Mouse (Mus musculus) spleen, postnatal 36 days (tissue): Measurements from ENCODE around the gene Tbcd.

Experiments used
- DNase-seq, 2 experiments: peaks; one replicate each; pipeline ENCODE4 v3.0.0; 2022; ENCODE audit warnings: low spot score in 2 of 2, mixed read lengths in 1 of 2

Tbcd gene

DNA sequence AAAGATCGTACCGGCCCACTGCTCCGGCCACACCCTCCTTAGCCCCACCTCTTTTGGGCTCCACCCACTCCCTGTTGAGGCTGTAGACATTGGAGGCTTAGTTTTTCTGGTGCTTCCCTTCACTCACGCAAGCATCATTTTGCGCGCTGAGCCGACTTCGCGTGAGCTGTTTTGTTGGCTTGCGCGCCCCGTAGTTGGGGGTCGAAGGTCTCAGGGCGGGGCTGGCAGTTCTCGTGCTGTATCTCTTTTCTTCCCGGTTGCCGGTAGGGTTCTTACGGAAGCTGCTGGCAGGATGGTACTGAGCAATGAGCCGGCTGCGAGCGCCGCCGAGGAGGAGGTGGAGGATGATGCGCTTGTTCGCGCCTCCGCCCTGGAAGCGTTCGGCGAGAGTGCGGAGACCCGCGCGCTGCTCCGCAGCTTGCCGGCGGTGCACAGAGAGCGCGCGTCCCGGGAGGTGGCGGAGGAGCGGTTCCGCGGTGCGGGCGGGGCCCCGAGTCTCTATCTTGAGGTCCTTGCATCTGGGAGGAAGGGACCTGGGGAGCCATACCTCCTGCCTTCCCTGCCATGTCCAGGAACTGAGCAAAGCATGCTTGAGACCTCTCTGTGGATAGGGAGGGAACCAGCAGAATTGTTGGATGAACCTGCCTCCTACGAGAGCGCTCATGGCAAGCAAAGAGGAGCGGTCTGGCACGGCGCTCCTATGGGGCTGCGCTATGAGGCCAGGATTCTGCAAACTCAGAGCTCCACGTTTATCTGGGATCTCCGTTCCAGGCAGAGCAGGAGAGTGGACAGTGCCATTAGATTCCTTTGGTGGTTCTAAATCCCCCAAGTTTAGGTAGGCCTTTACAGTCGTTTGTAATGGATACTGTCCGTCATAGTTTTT is at the start of gene Tbcd:
Gene Tbcd (plus strand): TSS at position 197 of the 883 bp plus-strand sequence.
- peak; percentile 89 to 91 for DNase-seq

DNA sequence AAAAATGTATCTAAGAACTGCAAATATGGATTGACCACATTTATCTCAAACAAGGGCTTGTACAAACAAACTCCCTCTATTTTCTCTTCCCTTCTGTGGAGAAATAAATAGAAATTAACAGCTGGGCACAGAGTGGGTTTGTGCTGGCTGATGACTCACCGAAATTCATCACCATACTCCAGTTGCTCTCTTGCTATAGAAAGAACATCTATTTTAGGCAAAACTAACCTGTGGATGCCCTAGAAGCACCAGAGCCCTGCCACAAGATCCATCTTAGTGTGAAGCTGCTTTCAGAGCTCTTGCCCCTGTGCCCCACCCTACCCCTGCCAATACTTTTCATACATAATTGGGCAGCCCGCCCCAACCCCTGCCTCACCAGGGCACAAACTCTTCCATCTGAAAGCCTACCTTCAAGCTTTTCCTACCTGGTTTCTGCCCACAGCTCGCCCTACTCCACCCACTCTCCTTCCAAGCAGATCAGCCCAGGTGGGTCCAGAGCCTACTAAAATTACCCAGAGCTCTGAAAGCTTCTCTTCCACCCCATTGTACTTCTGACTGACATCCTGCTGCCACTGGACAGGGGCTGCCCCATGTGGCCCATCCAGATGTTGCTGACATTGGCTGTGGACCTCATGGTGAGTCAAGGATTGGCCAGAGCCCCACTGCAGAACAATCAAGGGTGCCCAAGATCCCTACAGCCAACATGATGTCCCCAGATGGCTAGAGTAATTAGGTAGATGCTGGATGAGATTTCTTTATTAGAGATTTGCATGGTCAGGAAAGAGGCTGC is 44.2 kb upstream of the Tbcd start:
- DNase-seq, result no peak

DNA sequence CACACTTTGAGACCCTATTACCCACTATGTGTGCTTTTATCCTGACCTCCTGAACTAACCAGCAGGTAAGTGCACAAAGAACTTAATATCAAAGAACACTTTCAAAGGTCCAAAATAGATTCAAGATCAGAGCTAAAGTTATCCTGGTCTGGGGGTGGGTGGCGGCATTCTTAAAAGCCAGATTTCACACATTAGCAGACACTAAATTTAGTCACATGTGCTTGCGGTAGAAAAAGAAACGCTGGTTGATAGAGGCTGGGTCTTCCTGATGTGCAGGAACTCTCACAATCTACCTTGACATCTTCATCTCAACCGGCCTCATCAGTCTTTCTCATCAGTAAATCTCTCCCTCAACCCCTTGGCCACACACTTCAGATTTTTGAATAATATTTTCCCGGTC is 37.0 kb upstream of the Tbcd start:
- no peak for DNase-seq

DNA sequence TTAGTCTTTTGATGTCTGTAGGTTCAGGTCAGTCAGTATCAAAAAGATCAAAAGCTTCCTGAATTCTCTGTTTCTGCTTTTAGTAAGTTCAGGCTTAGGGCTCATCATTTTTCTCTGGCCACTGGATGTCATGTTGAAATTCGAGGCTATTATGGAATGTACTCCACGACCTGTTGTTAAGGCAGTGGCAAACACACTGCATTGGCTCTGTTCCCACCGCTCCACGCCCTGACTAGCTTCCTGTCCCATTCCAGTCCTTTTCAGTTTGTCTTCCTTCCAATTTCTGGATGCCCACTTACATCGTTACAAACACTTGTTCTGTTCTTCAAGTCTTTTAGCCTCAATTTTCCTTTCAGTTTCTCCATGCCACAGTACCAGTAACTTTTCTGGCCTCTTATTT is 36.4 kb upstream of the Tbcd start:
- DNase-seq, result no peak

DNA sequence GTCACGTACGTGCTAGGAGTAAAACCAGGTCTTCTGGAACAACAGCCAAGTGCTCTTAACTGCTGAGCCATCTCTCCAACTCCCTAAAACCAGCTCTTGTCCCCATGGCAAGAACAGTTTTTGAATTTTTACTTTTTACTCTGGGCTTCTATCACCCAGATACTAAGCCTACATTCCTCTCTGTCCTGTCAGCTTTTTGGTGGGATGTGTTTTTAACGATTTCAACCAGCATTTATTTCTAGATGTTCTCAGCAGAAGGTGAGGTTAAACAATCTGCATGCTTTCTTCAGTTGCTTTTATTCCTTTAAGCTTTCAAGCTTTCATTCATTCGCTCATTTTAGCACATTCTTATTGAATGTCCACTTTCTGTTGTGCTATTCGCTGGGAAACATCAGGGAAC is 33.8 kb upstream of the Tbcd start:
- DNase-seq, result no peak

DNA sequence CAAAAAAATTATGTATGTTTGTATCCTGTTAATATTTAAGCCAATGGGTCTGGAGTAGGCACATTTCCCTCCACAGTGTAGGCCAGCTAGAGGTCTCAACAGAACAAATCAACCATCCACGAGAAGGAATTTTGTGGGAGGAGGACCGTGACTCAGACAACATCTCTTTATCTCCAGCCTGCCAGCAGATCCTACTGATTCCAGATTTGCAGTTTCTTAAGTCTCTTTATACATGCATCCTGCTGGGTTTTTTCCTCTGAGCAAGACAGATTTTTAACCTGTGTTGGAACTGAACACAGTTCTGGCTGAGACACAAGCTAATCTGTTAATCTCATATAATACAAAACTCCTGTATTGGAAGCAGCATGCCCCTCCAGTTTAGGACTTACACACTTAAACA is 32.8 kb upstream of the Tbcd start:
- DNase-seq, result no peak

DNA sequence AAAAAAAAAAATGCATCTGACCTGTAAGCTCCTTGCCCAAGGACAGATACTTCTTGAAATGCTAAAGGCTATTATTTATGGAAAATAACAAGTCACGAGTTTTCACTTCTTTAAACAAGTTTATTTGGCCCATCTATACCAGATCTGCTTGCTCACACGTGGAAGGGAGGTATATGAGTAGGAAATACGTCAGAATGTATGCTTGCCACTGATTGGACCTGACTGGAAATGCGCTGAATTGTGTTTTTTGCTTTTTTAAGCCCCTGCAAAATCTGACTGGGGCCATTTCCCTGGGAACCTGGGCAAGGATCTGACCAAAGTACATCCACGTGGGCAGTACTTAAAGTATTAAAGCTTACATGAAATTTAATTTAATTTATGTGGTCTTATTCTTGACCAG is 31.4 kb upstream of the Tbcd start:
- DNase-seq, result no peak

DNA sequence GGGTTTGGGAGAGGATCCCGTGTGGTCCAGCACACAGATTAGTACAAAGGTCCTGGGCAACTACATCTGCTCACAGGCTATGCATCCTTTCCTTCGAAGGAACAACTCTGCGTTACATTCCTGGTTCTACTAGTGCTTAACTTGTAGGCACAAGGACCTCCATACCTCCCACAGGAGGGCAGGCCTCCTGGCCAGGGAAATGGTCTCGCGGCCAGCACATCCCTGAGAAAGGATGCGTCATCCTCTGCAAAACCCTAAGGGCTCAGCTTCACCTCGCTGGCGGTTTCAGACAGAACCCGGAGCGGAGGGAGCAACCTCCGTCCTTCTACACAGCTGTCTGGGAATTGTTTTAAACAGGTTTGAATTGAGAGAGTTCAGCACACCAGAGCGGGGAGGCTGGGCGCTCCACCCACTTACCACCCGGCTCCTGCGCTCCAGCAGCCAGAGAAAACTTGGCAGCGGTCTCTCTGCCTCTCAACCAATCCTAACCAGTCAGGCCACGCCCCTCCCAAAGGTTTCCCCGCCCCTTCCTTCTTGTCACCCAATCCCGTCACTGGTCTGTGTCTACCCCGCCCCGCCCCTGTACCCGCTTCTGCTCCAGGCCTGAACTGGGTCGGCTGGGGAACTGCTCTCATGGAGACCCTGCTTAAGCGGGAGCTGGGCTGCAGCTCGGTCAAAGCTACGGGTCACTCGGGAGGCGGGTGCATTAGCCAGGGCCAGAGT is 30.8 kb upstream of the Tbcd start, which contains the start of gene Fn3krp:
Gene Fn3krp (plus strand): TSS at position 572 of the 723 bp plus-strand sequence.
- peak; percentile 97 to 99 for DNase-seq

DNA sequence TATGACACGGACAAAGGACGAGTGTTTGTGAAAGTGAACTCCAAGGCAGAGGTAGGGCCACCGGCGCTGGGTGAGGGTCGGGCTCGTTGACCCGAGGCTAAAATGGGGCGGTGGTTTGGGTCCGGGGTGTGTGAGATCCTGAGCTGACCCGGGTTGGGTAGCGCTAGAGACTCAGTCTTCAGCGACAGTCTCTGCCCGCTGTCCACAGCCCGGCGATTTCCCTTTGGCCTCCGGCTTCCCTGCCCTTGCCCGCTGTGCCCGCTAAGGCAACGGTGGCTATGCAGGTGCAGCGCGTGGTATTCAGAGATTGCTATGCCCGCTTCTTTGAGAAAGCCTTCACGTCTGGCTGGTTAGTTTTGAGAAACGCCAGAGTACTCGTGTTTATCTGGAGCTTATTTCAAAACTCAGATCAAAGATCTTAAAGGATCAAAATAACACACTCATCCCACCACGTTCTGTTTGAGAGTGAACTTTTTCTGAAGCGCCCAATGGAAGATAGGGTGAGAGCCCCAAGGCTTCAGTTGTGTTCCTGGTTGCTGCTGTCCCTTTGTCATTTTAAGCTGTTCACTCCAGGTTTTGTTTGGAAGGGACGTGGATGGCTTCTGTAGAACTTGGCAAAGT is 30.1 kb upstream of the Tbcd start:
- peak in 1 of 2 experiments; percentile 4 for DNase-seq

DNA sequence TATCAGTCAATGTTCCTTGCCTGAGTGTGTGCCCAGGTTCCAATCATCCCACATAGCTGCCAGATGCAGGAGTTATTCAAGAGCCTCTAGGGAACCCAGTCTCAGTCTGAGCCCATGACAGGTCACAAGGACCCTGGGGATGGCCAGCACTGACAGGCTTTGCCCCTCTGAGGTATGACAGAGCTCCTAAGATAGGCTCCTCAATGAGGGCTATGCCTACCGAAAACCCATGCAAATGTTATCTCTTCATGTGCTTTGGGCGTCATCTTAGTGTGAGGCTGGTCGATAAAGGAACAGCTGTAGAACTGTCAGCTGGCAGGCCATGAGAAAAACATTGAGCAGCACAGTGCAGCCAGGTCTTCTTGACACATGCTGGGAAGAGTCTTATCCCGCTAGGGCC is 18.4 kb upstream of the Tbcd start:
- peak; percentile 52 to 68 for DNase-seq

DNA sequence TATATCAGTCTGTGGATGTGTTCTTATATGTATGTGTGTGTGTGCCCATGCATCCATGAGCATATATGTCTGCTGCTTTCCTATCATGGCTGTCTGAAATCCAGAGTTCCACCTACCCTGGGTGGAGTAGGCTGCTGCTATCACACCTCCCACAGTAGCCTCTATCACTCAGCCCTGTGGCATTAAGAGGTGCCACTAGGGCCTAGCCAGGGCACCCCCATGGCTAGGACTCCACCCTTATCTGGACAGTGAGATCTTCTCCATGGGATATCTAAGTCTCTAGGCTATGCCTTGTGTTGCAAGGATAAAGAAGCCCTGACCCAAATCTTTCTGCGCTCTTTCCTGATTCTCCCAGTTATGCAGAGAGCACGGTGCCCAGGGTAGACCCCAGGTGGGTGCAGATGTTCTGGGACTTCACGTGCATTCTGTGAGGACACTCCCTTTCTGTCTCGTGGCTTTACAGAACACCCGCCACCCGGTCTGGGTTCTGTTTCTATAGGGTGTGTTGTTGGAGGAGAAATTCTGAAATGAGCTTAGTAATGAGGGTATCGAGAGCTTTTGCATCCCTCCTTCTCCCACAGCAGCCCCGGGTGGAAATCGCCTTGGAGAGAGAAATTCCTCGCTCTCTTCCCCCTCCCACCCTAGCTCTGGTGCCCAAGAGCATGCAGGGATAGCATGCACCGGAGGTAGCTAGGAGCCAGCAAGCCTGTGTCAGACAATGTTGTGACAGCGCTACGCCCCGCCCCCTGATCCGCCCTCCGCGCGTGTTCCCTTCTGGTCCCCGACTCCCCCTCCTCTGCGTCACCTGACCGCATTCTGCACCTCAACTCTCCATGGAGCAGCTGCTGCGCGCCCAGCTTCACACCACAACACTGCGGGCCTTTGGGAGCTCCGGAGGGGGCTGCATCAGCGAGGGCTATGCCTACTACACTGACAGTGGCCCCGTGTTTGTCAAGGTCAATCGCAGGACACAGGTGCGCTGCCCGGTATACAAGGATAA is 17.3 kb upstream of the Tbcd start, which contains the start of gene Fn3k:
Gene Fn3k (plus strand): TSS at position 758 of the 1,000 bp plus-strand sequence.
- peak; percentile 86 to 89 for DNase-seq

DNA sequence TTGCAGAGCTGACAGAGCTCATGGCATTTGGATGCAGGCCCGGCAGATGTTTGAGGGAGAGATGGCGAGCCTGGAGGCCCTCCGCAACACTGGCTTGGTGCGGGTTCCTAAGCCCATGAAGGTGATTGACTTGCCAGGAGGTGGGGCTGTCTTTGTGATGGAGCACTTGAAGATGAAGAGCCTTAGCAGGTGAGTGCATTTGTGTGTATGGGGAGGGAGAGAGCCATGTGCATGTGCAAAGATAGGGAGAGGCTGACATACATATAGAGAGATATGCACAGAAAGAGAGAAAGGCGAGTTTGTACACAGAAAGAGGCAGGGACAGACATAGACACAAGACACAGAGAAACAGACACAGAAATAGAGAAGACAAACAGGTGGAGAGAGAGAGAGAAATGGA is 14.5 kb upstream of the Tbcd start:
- peak in 1 of 2 experiments; percentile 16 for DNase-seq

DNA sequence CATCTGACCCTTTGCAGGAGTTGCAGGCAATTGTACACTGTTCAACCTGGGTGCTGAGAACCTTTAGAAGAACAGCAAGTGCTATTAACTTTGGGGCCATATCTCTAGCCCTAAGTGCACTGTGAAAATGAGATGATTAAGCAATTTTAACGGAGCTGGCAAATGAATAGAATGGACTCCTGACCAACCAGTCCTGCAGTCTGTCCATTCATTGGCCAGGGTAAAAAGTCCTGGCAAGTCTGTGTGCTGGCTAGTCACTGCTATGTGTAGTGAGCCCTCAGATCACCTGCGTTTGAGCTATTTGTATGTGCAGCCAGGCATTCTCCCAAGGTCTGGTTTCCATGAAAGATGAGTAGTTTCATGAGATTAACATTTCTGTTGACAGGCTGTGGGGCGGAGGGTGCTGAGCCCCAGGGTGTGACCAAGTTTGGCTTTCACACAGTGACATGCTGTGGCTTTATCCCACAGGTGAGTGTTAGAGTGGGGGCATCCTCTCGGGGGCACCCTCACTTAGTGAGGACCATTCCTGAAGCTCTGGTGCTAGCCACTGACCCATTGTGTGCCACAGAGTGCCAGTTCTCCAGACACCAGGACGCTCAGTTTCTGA is 12.0 kb upstream of the Tbcd start:
- DNase-seq, result no peak

DNA sequence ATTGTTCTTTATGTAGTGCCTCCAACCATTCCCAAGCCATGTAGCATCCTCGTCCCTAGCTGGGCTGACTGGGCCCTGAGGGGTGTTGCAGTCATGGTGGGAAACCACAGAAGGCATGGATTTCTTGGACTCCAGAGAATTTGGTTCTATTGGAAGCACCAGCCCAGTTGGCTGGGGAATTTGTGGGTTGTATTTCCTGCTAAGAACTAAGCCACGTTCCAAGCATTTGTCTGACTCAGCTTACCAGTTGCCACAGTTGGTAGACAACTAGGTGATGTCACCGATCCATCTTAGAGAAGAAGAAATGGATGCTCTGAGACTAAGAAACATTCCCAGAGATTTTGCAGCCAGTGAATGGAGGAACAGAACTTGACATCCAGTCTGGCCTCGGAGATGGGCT is 10.1 kb upstream of the Tbcd start:
- DNase-seq, result no peak

DNA sequence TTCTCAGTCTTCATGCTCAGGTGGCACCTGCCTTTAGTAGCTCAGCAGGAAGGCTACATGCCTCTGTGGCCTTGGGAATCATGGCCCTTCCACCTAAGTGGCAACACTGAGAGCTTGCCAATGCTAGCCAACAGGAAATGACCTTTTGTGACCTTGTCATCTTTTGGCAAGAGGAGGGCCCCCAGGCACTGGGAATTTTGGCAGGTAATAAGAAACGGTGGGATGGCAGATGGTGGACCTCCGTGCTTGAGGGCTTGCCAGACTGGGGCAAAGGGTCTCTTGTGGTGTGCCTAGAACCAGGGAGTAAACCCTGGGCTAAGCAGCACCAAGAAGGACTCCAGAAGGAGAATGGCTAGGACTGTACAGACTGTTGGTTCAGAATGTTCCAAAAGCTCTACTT is 9.7 kb upstream of the Tbcd start:
- DNase-seq, result no peak

DNA sequence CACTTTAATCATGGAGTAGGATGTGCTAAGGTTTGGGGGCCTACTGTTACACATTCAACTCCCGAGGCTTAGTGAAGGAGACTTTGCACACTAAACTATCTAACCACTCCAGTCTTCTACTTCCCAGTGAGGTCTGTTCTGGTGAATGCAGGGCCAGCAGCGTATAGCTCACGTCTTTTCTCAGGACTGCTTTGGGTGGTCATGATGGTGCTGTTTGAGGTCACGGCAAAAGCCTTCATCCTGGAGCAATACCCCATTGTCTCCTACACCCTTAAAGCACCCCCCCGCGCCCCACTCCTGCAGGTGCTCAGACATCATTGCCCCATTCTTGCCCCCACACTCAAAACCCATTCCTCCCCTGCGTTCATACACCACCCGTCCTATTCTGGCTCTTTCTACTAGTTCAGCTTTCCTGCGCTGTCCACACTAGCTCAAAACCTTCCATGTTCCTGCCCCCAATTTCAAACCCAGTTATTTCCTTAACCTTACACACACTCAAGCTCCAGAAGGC is 478 bp upstream of the Tbcd start:
- DNase-seq, result no peak

DNA sequence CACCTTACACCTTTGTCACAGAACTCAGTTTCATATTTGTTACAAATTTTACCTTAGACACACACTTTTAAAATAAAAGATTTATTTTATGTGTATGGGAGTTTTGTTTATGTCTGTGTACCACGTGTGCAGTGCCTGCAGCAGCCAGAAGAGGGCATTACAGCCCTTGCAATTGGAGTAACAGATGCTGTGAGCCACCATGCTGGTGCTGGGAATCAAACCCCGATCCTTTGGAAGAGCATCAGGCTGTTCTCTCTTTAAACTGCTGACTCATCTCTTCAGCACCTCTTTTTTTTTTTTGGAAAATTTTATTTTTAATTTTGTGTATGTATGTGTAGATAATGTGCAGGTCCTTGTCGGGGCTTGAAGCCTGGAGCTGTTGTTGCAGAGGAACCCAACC is 6.1 kb downstream of the Tbcd start:
- DNase-seq, result no peak

DNA sequence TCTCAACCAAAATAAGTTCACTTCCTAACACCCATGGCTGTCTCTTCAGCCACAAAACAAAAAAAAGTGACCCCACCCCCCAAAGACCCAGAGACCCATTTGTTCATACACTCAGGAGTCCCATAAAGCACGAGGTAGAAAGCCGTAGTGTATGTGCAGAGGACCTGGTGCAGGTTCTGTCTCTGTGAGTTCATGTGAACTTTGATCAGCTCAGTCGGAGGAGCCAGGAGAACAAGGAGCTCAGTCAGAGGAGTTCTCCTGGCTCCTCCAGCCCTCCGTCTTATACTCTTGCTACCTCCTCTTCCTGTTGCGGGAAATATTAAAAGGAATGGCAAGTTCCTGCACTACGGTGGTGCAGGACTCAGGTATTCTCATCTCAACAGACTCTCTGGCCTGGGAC is 15.7 kb downstream of the Tbcd start:
- no peak for DNase-seq

DNA sequence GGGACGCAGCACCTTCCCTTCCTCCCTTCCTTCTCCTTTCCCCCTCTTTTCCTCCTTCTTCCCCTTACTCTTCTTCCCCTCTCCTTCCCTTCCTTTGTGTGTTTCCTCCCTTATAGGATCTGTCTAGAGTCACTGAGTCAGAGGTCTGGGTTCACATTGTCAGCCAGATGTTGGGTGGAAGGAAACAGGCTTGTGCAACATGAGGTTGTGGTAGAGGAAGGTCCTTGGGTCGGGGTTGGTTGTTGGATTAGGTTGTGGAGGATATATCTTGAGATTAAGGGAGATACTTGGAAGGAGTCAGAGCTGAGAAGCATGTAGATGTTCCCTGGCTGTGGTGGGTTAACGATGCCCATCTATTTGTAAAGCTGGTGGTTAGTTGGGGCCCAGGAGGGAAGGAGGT is 23.1 kb downstream of the Tbcd start:
- no peak for DNase-seq
